Mouse (Mus musculus) regulatory T cell (primary cell): ENCODE data around the gene Gemin5.
"Not testable (repeated sequence)": the region's sequence is repeated elsewhere in the genome, so short reads cannot be mapped to it uniquely, and the experiment has no call there.

Experiments
- in situ Hi-C: fragments of 300-600 bp; cut with MboI, MseI; formaldehyde crosslinking; loops from one replicate; pipeline ENCODE4 v1.15.1; 2025; ENCODE audit warnings: high pct_unique_total_duplicates

Gemin5 gene

DNA sequence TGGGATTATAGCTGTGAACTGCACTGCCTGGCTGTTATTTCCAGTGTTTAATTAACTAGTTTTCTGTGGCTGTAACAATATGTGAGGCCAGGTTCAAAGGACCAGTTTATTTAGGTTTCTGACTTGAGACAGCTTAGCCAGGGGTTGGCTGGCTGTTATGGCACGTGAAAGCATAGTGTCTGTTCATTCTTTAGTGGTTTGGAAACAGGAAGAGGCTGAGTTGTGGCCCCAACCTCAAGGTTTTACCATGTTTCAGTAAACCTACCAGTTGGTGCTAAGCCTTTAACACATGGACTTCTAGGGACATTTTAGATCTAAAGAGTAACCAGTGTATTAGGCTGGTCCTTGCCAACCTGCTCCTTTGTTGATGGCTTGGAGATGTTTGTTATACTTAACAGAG lies 51.8 kb downstream of the Gemin5 start:
- in situ Hi-C loops: no loop called here

DNA sequence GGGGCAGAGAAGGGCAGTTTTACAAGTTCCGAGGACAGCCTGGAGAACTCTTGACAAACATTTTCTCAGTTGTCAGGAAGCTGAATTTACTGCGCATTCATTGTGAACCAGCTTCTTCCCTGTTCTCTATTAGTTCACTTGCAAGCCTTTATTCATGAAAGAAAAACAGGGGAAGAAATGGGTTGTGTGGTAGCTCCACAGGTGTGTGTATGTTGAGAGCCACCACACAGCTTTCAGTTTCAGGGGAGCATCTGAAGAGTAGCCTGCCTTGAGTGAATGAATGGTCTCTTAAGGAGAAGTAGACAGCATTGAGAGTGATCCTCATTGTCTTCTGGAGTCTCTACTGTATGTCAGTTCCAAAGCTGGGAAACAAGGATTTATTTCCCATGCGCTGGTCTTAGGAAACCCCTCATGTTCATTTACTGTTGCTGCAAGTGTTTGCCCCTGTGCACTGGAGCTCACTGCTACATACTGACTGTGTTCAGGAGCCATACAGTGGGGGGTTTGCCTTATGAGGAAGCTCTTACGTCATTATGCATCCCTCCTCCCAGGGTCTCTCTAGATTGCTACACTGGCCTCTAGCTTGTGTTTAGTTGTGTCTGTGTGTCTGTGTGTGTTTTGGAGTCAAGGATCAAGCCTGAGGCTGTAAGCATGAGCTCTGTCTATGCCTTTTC lies 60.5 kb downstream of the Gemin5 start:
- in situ Hi-C loops: no loop called here

DNA sequence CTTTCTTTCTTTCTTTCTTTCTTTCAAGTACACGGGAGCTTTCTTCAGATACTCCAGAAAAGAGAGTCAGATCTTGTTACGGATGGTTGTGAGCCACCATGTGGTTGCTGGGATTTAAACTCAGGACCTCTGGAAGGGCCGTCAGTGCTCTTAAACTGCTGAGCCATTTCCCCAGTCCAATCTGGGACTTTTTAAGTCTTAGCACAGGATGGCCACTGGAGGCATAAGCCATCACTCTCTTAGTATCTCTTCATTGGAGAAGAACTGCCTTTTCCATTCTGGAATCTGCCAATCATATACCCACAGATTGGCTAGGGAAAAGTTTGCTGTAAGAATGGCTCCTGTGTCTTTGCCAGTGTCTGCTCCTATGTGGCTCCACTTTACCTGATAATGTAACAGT lies 61.3 kb downstream of the Gemin5 start:
- in situ Hi-C loops: no loop called here

DNA sequence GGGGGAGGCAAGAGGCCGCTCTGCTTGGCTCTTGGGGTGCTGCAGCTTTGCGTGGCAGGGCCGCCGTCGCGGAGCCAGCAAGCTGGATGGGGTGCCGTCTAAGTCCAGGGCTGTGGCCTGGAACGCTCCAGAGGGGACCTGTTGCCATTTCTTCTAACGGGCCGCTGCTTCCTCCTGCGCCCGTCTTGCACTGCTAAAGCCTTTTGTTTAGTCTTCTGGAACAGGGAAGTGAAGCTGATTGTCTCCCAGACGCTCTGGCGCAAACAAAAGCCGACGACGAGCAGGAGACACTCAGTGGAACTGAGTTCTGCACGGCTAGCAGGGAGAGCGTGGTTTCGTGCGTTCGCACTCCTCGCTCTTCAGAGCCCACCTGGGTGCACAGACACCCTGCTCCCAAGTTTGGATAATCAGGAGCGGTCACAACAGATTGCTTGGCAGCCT lies 64.0 kb downstream of the Gemin5 start:
- in situ Hi-C loops: no loop called here

DNA sequence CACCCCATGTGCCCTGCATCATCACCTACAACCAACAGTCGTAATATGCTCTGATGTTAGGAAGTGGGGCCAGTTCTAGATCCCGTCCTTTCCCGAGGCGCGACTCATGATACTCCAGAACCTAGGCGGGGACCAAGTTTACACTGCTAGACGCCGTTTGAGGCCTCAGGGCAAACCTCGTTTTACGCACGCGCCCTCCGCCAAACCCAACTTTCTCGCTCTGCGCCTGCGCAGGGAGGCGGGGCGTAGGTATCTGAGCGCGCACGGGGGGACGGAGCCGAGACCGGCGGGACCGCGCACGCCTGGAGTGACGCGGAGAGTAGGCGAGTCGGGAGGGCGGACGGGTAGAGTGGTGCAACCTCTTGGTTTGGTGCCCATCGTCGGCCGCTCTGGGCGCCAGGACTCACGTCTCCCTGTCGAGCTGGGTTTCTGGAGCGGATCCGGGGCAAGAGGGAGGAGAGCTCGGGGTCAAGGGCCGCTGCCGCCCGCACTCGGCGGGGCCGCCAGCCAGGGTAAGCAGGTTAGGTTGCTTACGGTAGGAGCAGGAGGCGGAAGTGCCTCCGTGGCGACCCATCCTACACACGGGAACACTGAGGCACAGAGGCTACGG lies 64.5 kb downstream of the Gemin5 start, which contains the start of gene Cnot8:
Gene Cnot8, plus strand, starts transcription at position 457 of the 610 bp plus-strand sequence.
- in situ Hi-C loops: no loop called here

GRCm38 (mm10) chr11:58103344-58103653 lies 65.0 kb downstream of the Gemin5 start:
- in situ Hi-C loops: no loop called here

DNA sequence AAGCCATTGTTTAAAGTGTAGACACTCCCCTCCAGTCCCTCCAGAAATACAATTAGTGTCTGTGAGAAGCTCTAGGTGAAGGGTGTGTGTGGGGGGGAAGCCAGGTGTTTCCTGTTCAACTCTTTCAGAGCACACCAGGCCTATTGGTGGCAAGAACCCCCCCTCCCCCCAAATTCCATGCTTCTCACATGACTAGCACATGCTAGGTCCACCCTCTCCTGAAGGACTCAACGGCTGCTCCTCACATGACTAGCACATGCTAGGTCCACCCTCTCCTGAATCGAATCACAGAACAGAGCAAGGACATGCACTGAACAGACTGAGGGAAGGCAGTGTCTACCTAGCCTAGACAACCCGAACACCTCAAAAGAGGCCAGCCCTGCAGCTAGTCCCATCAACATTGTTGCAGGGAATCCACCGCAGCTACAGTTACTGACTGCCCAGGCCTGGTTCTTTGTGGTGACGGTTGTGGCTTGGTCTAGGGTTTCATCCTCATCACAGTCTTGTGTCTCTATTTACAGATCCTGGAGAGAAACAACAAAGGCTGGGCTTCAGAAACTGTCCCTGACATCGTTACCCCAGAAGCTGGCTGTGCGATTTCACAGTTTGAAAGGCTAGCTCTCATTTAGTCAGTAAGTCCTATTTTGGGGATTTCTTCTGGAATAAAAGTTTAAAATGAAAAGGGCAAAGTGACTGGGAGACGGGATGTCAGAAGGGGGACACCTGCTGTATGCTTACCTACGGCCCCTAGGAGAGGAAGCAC lies 65.6 kb downstream of the Gemin5 start:
- in situ Hi-C loops: no loop called here

- in situ Hi-C loops: no loop called here
Observed at GRCm38 (mm10) chr11:58102146-58102545, 66.2 kb downstream of the Gemin5 start.

DNA sequence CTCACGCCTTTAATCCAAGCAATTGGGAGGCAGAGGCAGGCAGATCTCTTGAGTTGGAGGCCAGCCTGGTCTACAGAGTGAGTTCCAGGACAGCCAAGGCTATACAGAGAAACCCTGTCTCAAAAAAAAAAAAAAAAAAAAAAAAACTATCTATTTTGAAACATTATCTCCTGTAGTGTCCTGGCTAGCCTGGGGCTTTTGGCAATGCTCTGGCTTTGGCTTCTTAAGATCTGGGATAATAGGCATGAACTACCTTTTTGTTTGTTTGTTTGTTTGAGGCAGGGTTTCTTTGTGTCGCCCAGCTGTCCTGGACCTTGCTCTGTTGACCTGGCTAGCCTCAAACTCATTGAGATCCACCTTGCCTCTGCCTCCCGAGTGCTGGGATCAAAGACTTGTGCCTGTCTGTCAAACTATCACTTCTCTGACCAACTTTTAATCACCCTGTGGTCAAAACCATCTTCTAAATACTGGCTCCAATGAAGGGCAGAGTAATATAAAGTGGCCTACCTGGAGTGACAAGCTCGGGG lies 67.1 kb downstream of the Gemin5 start:
- in situ Hi-C loops: no loop called here

DNA sequence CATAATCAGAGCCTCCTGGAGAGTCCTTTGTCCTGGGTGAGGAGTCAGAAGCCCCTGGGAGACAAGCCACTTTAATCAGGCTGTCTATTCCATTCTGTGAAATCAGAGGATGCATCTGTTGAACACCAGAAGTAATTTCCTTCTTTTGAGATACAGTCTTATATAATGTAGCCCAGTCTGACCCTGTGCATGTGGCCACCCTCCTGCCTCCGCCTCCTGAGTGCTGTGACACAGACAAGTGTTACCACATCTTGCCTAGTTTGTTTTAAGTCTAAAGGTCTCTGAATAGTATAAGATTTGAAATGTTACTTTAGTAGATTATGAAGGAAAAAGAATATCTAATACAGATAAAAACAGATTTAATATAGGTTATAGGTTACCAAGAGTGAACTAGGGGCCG lies 68.3 kb downstream of the Gemin5 start:
- in situ Hi-C loops: no loop called here

DNA sequence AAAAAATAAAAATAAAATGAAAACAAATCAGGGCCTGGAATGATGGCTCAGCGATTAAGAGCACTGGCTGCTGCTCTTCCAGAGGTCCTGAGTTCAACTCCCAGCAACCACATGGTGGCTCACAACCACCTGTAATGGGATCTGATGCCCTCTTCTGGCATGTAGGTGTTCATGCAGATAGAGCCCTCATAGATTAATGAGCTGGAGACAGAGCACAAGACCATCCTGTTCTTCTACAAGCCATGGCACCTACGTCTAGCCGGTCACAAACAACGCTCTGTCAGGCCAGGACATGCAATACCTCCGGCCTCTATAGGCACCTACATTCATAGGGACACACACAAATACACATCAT lies 70.0 kb downstream of the Gemin5 start:
- in situ Hi-C loops: not testable (repeated sequence)

DNA sequence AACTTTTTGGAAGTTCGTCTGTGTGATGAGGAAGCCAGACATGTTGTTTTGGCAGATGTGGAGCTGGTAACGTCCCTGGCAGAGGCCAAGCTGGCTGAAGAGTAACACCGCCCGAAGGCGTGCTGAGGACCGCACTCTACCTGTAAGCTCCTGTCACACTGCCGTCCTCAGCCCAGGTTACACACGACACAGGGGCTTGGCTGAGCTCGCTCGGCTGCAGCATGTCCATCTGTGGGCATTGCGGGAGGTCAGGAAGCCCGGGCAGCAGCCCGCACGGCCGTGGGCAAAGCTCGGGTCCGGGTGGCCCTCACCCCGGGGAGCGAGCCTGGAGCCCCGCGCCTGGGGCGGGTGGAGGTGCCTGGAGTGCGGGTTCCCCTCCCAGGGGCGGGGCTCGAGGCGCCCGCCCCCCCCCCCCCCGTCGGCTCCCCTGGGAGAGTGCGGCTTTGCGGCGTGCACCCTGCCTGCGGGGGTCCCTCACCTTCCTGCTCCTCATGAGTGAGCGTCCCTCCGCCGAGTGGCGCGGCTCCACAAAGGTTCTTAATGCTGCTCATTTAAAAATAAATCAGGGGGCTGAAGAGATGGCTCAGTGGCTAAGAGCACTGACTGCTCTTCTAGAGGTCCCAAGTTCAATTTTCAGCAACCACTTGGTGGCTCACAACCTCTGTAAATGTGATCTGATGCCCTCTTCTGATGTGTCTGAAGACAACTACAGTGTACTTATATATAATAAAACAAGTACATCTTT lies 70.5 kb downstream of the Gemin5 start:
- in situ Hi-C loops: no loop called here

DNA sequence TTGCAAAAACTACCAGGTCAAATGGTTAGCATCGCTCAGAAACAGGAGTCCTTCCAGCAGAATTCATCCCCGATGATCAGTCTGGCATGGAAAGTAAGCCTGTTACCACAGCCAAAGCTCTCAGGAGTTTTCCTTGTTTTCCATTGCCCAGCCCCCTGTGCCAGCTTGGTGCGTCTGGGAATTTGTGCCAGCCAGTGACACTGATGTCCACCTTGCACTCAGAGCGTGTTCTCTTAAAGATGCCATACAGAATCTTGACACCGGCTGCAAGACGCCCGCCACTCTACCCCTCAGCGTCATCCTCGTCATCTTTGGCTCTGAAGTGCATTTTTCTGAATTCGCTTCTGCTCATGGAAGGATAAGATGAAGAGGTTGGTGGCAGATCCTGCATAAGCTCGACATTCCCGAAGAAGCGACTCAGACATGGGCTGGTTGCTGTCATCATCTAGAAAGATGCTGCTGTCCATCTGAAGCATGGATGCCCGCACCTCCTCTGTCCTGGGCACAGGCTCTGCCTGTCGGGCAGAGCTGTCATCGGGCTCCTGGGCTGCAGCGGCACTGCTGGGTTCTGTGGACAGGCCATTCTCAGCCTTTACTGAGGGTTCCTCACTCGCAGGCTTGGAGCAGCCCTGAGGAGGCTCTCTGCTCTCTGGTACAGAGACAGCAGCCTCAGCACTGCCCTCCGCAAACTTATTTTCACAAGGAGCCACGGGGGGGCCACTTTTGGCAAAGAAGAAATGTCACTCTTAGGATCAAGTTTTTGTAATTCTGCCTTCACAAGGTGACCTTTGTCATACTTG lies 71.3 kb downstream of the Gemin5 start:
- in situ Hi-C loops: no loop called here

GRCm38 (mm10) chr11:58096160-58096559 lies 72.2 kb downstream of the Gemin5 start:
- in situ Hi-C loops: no loop called here

GRCm38 (mm10) chr11:58095561-58095960 lies 72.8 kb downstream of the Gemin5 start:
- in situ Hi-C loops: no loop called here

DNA sequence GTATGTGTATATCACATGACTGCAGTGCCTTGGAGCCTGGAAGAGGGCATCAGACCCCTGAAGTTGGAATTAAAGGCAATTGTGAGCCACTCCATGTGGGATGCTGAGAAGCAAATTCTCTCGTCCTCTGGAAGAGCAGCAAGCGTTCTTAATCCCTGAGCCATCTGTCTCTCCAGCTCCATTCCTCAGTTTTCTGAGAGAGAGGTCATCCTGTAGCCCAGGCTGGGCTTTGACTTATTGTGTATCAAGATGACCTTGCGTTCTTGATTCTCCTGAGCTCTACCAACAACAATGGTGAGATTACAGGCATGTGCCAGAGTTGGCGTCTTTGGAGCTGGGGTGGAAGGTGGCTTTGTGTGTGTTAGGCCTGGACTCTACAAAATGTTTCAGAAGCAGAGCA lies 73.6 kb downstream of the Gemin5 start:
- in situ Hi-C loops: no loop called here

DNA sequence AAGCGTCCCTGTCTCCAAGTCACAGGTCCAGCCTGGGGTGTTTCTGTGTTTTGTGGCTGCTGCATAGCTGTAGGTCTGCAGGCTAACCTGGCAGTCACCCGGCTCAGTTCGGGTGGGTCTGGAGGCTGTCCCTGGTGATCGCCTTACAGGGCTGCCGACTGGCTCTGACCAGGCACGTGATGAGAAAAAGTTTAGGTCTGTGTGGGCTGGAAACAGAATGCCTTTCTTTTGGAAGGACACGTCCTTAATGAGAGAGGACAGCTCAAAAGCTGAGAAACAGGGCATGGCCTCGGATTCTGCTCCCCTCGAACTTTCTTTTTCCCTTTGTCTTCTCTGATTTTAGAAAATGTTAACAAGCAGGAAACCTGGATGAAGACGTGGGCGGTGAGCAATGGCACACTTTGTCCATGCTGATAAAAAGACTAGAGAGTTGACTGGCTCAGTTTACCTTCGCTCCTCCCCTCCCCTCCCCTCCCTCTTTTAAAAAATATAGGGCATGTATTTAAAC lies 75.3 kb downstream of the Gemin5 start, which contains the start of gene Gm12248:
Gene Gm12248, minus strand, starts transcription at position 114 of the 508 bp plus-strand sequence.
- in situ Hi-C loops: no loop called here

DNA sequence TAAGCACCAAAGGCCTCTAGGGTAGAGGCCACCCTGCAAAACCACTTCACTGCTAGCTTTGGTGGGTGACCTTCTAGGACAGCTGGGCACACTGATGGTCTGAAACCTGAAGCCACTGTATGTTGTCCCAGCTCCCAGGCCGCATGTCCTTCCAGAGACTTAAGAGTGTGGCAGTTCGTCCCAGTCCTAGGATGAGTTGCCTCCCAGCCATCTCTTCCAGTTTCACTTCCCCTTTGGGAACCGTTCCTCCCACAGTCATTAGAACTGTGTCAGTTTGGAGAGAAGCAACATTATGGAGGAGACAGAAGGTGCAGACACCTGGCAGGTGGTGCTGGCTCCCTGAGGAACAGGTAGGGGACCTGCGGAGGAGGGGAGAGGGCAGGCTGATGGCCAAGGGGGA lies 75.8 kb downstream of the Gemin5 start:
- in situ Hi-C loops: no loop called here

- in situ Hi-C loops: no loop called here
Observed at GRCm38 (mm10) chr11:58081716-58082115, 86.6 kb downstream of the Gemin5 start.

GRCm38 (mm10) chr11:58077270-58077669 lies 91.1 kb downstream of the Gemin5 start:
- in situ Hi-C loops: no loop called here

- in situ Hi-C loops: loop anchor here (25.0 kb wide), 1 partner anchor 261 kb away; the partner anchor contains the start of gene Sap30l
Observed at GRCm38 (mm10) chr11:58072978-58073377, 95.4 kb downstream of the Gemin5 start.
